Mouse (Mus musculus) kidney, postnatal 14 days (tissue): Measurements from ENCODE around the gene Arid3c.

ENCODE experiments used
- DNase-seq: peaks from one replicate; pipeline ENCODE4 v3.0.0; 2022; ENCODE audit warnings: mixed read lengths

The Arid3c gene

GRCm38 (mm10) chr4:41744131-41744530 is 13.2 kb upstream of the Arid3c start:
- no peak for DNase-seq

GRCm38 (mm10) chr4:41741158-41741560 is 10.2 kb upstream of the Arid3c start:
- peak; percentile 96 for DNase-seq

- DNase-seq, result no peak
These were observed 9.6 kb upstream of the Arid3c start for GRCm38 (mm10) chr4:41740380-41741157.

GRCm38 (mm10) chr4:41739260-41739659 is 8.3 kb upstream of the Arid3c start:
- no peak for DNase-seq

GRCm38 (mm10) chr4:41738256-41738603 is 7.3 kb upstream of the Arid3c start:
- no peak for DNase-seq

- DNase-seq, result peak; percentile 84
These were observed 6.8 kb upstream of the Arid3c start for GRCm38 (mm10) chr4:41737602-41738255.

GRCm38 (mm10) chr4:41726826-41727621 is 3.9 kb downstream of the Arid3c start:
- no peak for DNase-seq

GRCm38 (mm10) chr4:41722918-41723351 is 8.0 kb downstream of the Arid3c start, which contains the start of gene Dctn3:
Gene Dctn3 (minus strand): TSS chr4:41723170.
- peak; percentile 95 for DNase-seq

GRCm38 (mm10) chr4:41716834-41717233 is 14.1 kb downstream of the Arid3c start:
- no peak for DNase-seq

GRCm38 (mm10) chr4:41715596-41715995 is 15.3 kb downstream of the Arid3c start:
- peak; percentile 64 for DNase-seq

- no peak for DNase-seq
These were observed 15.9 kb downstream of the Arid3c start for GRCm38 (mm10) chr4:41715082-41715481.

GRCm38 (mm10) chr4:41714276-41714675 is 16.7 kb downstream of the Arid3c start:
- DNase-seq, result peak; percentile 78

GRCm38 (mm10) chr4:41713197-41714067 is 17.5 kb downstream of the Arid3c start, which contains the start of gene Rpp25l:
Gene Rpp25l (minus strand): TSS chr4:41713534.
- DNase-seq, result peak; percentile 92

GRCm38 (mm10) chr4:41712421-41713196 is 18.3 kb downstream of the Arid3c start:
- DNase-seq, result peak; percentile 38

- no peak for DNase-seq
These were observed 19.1 kb downstream of the Arid3c start for GRCm38 (mm10) chr4:41711705-41712375.

- no peak for DNase-seq
These were observed 20.7 kb downstream of the Arid3c start for GRCm38 (mm10) chr4:41710229-41710628.

- peak; percentile 70 for DNase-seq
These were observed 22.7 kb downstream of the Arid3c start for GRCm38 (mm10) chr4:41708192-41708745.

GRCm38 (mm10) chr4:41707011-41707535 is 23.9 kb downstream of the Arid3c start:
- peak; percentile 81 for DNase-seq

GRCm38 (mm10) chr4:41705922-41706754 is 24.8 kb downstream of the Arid3c start:
- no peak for DNase-seq
